Mouse (Mus musculus) hematopoietic multipotent progenitor cell, adult 10-12 weeks (in vitro differentiated cells): Measurements from ENCODE around the gene Med7. TPM values are rescaled to one million over a fixed set of nuclear protein-coding genes. Genes with fewer than 3 reads are reported as not detected.

Source experiments
- polyA plus RNA-seq: library from polyadenylated mRNA; stranded (reverse); fragments of >175 nt; gene quantifications from 2 replicates; pipeline ENCODE4 v1.2.3, GENCODE M21; 2012; ENCODE audit warnings: low replicate concordance

Gene Med7
- 88.2 and 214 TPM in 2 replicates for polyA plus RNA-seq

GRCm38 (mm10) chr11:46436760-46437458, at the start of gene Med7:
TSS of gene Med7 (plus strand) at chr11:46436925.

GRCm38 (mm10) chr11:46389336-46390117, 47.2 kb upstream of the Med7 start, which contains the start of gene Itk:
TSS of gene Itk (minus strand) at chr11:46389515.

GRCm38 (mm10) chr11:46396167-46396859, 40.4 kb upstream of the Med7 start, which contains the start of gene Fam71b:
TSS of gene Fam71b (plus strand) at chr11:46396559.

GRCm38 (mm10) chr11:46454453-46455045, 17.8 kb downstream of the Med7 start, which contains the start of gene Havcr2:
TSS of gene Havcr2 (plus strand) at chr11:46454935.

Other genes with a start within 250 kb of the Med7 start
- not detected in 2 replicates for gene Fndc9, start 201.4 kb upstream of the Med7 start, polyA plus RNA-seq
- 44.6 and 47.1 TPM in 2 replicates for gene Cyfip2, start 124.1 kb upstream of the Med7 start, polyA plus RNA-seq
- 4.5 and 17.7 TPM in 2 replicates for gene Itk, start 47.4 kb upstream of the Med7 start, polyA plus RNA-seq
- 1.0 and 2.1 TPM in 2 replicates for gene Fam71b, start 40.4 kb upstream of the Med7 start, polyA plus RNA-seq
- 0.77 and 0.97 TPM in 2 replicates for gene Havcr2, start 18.0 kb downstream of the Med7 start, polyA plus RNA-seq
- gene Gm12169, start 87.3 kb downstream of the Med7 start, polyA plus RNA-seq = not detected in 2 replicates
- gene BC053393, start 134.6 kb downstream of the Med7 start, polyA plus RNA-seq = not detected in 2 replicates
- not detected in 2 replicates for gene Dppa1, start 192.3 kb downstream of the Med7 start, polyA plus RNA-seq